Mouse (Mus musculus): ENCODE measurements around the gene Trim47. TPM values are rescaled to one million over a fixed set of nuclear protein-coding genes. Genes with fewer than 3 reads are reported as not detected.

The Trim47 gene
- polyA plus RNA-seq, 1 experiment from 2014 or later: 2.7 TPM

- 77% methylated on average over 10 of the region's 10 CpGs for WGBS
- Histone ChIP-seq H3K4me2 (no peak overlapping the region), H3K27me3 (ENCODE audit: control insufficient read depth, insufficient read depth, low read length) (no peaks in the 10 kb centered on the region), H3K4me1 (ENCODE audit: control insufficient read depth, insufficient read depth, low read length) (no peaks in the 10 kb centered on the region), H3K4me3 (ENCODE audit: low read depth, low read length) (no peak overlapping the region), H3K36me3 (ENCODE audit: control insufficient read depth, insufficient read depth, low read length) (peaks cover 17% of the 10 kb centered on the region; the same call in 1 of the 2 replicates), H3K9ac (ENCODE audit: low read length) (no peak overlapping the region), H3K9me3 (ENCODE audit: control insufficient read depth, low read length) (no peaks in the 10 kb centered on the region), H3K27ac (ENCODE audit: low read depth, low read length) (no peak overlapping the region)
- DNase-seq (ENCODE audit: low spot score, missing footprints) (no peak), ATAC-seq (ENCODE audit: low FRiP score) (no peak)
These were observed 15.4 kb upstream of the Trim47 start for GRCm38 (mm10) chr11:116142211-116142991.

- peak; percentile 97 for ATAC-seq (ENCODE audit: low FRiP score)
- H3K36me3 ChIP-seq (ENCODE audit: control insufficient read depth, insufficient read depth, low read length): peaks cover 12% of the 10 kb centered on the region
- no peaks in the 10 kb centered on the region for H3K27me3 ChIP-seq (ENCODE audit: control insufficient read depth, insufficient read depth, low read length)
- WGBS: under 1% methylated on average over 60 of the region's 60 CpGs
- peak; percentile 99 for DNase-seq (ENCODE audit: low spot score, missing footprints)
- H3K27ac ChIP-seq (ENCODE audit: low read depth, low read length): no peak within 1 kb of the TSS
- peak within 1 kb of the TSS; percentile 86 for H3K9ac ChIP-seq (ENCODE audit: low read length)
- H3K4me2 ChIP-seq: peak within 1 kb of the TSS; percentile 59
- H3K9me3 ChIP-seq (ENCODE audit: control insufficient read depth, low read length): no peaks in the 10 kb centered on the region
- H3K4me1 ChIP-seq (ENCODE audit: control insufficient read depth, insufficient read depth, low read length): no peaks in the 10 kb centered on the region
- H3K4me3 ChIP-seq (ENCODE audit: low read depth, low read length): peak within 1 kb of the TSS; percentile 91
These were observed 11.6 kb upstream of the Trim47 start, which contains the start of gene Mrpl38 for GRCm38 (mm10) chr11:116138468-116139138. TSS of gene Mrpl38 (minus strand) at chr11:116138868.

- 1% methylated on average over 20 of the region's 20 CpGs for WGBS
- no peaks in the 10 kb centered on the region for H3K4me1 ChIP-seq (ENCODE audit: control insufficient read depth, insufficient read depth, low read length)
- H3K9me3 ChIP-seq (ENCODE audit: control insufficient read depth, low read length): no peaks in the 10 kb centered on the region
- no peak overlapping the region for H3K27ac ChIP-seq (ENCODE audit: low read depth, low read length)
- ATAC-seq (ENCODE audit: low FRiP score) (peak; percentile 10; the same call in 1 of the 2 replicates), DNase-seq (ENCODE audit: low spot score, missing footprints) (no peak)
- peak overlapping the region; percentile 86 for H3K9ac ChIP-seq (ENCODE audit: low read length)
- H3K27me3 ChIP-seq (ENCODE audit: control insufficient read depth, insufficient read depth, low read length): no peaks in the 10 kb centered on the region
- peak overlapping the region; percentile 91 for H3K4me3 ChIP-seq (ENCODE audit: low read depth, low read length)
- peaks cover 8% of the 10 kb centered on the region; the same call in 1 of the 2 replicates for H3K36me3 ChIP-seq (ENCODE audit: control insufficient read depth, insufficient read depth, low read length)
- peak overlapping the region; percentile 59 for H3K4me2 ChIP-seq
These were observed 11.1 kb upstream of the Trim47 start for GRCm38 (mm10) chr11:116138096-116138467.

- H3K27ac ChIP-seq (ENCODE audit: low read depth, low read length): no peak overlapping the region
- no peaks in the 10 kb centered on the region for H3K9me3 ChIP-seq (ENCODE audit: control insufficient read depth, low read length)
- H3K36me3 ChIP-seq (ENCODE audit: control insufficient read depth, insufficient read depth, low read length): peaks cover 10% of the 10 kb centered on the region; the same call in 1 of the 2 replicates
- peaks cover 12% of the 10 kb centered on the region for H3K4me1 ChIP-seq (ENCODE audit: control insufficient read depth, insufficient read depth, low read length)
- H3K9ac ChIP-seq (ENCODE audit: low read length): no peak overlapping the region
- no peaks in the 10 kb centered on the region for H3K27me3 ChIP-seq (ENCODE audit: control insufficient read depth, insufficient read depth, low read length)
- H3K4me2 ChIP-seq: no peak overlapping the region
- DNase-seq (ENCODE audit: low spot score, missing footprints) (no peak), ATAC-seq (ENCODE audit: low FRiP score) (no peak)
- 88% methylated on average over 10 of the region's 10 CpGs for WGBS
- H3K4me3 ChIP-seq (ENCODE audit: low read depth, low read length): no peak overlapping the region
These were observed 7.2 kb upstream of the Trim47 start for GRCm38 (mm10) chr11:116134171-116134570.

GRCm38 (mm10) chr11:116133497-116133896, 6.5 kb upstream of the Trim47 start:
- Histone ChIP-seq H3K4me3 (ENCODE audit: low read depth, low read length) (no peak overlapping the region), H3K27me3 (ENCODE audit: control insufficient read depth, insufficient read depth, low read length) (no peaks in the 10 kb centered on the region), H3K36me3 (ENCODE audit: control insufficient read depth, insufficient read depth, low read length) (peaks cover 10% of the 10 kb centered on the region; the same call in 1 of the 2 replicates), H3K9ac (ENCODE audit: low read length) (no peak overlapping the region), H3K4me1 (ENCODE audit: control insufficient read depth, insufficient read depth, low read length) (peaks cover 12% of the 10 kb centered on the region), H3K4me2 (no peak overlapping the region), H3K9me3 (ENCODE audit: control insufficient read depth, low read length) (no peaks in the 10 kb centered on the region), H3K27ac (ENCODE audit: low read depth, low read length) (no peak overlapping the region)
- DNase-seq (ENCODE audit: low spot score, missing footprints) (no peak), ATAC-seq (ENCODE audit: low FRiP score) (no peak)
- WGBS: 78% methylated on average over 5 of the region's 5 CpGs

GRCm38 (mm10) chr11:116132366-116133333, 5.6 kb upstream of the Trim47 start:
- no peak for ATAC-seq (ENCODE audit: low FRiP score)
- H3K9ac ChIP-seq (ENCODE audit: low read length): no peak overlapping the region
- no peak overlapping the region for H3K4me2 ChIP-seq
- no peaks in the 10 kb centered on the region for H3K9me3 ChIP-seq (ENCODE audit: control insufficient read depth, low read length)
- peaks cover 12% of the 10 kb centered on the region for H3K4me1 ChIP-seq (ENCODE audit: control insufficient read depth, insufficient read depth, low read length)
- no peak overlapping the region for H3K4me3 ChIP-seq (ENCODE audit: low read depth, low read length)
- H3K36me3 ChIP-seq (ENCODE audit: control insufficient read depth, insufficient read depth, low read length): peaks cover 10% of the 10 kb centered on the region; the same call in 1 of the 2 replicates
- DNase-seq (ENCODE audit: low spot score, missing footprints): no peak
- H3K27me3 ChIP-seq (ENCODE audit: control insufficient read depth, insufficient read depth, low read length): no peaks in the 10 kb centered on the region
- H3K27ac ChIP-seq (ENCODE audit: low read depth, low read length): no peak overlapping the region
- WGBS: 88% methylated on average over 16 of the region's 16 CpGs

GRCm38 (mm10) chr11:116131349-116132170, 4.5 kb upstream of the Trim47 start:
- no peak overlapping the region; the same call in 1 of the 2 replicates for H3K27ac ChIP-seq (ENCODE audit: low read depth, low read length)
- peak overlapping the region; percentile 49 for H3K4me2 ChIP-seq
- H3K27me3 ChIP-seq (ENCODE audit: control insufficient read depth, insufficient read depth, low read length): no peaks in the 10 kb centered on the region
- peaks cover 15% of the 10 kb centered on the region for H3K4me1 ChIP-seq (ENCODE audit: control insufficient read depth, insufficient read depth, low read length)
- WGBS: 88% methylated on average over 15 of the region's 15 CpGs
- peaks cover 10% of the 10 kb centered on the region; the same call in 1 of the 2 replicates for H3K36me3 ChIP-seq (ENCODE audit: control insufficient read depth, insufficient read depth, low read length)
- no peak overlapping the region for H3K9ac ChIP-seq (ENCODE audit: low read length)
- H3K4me3 ChIP-seq (ENCODE audit: low read depth, low read length): peak overlapping the region; percentile 37
- H3K9me3 ChIP-seq (ENCODE audit: control insufficient read depth, low read length): no peaks in the 10 kb centered on the region
- ATAC-seq (ENCODE audit: low FRiP score) (no peak), DNase-seq (ENCODE audit: low spot score, missing footprints) (no peak)
